Mouse (Mus musculus) thymus, postnatal 14 days (tissue): ENCODE results near the gene Pcdh20.

Experiments
- DNase-seq: peaks from one replicate; pipeline ENCODE4 v3.0.0; 2021

The Pcdh20 gene

DNA sequence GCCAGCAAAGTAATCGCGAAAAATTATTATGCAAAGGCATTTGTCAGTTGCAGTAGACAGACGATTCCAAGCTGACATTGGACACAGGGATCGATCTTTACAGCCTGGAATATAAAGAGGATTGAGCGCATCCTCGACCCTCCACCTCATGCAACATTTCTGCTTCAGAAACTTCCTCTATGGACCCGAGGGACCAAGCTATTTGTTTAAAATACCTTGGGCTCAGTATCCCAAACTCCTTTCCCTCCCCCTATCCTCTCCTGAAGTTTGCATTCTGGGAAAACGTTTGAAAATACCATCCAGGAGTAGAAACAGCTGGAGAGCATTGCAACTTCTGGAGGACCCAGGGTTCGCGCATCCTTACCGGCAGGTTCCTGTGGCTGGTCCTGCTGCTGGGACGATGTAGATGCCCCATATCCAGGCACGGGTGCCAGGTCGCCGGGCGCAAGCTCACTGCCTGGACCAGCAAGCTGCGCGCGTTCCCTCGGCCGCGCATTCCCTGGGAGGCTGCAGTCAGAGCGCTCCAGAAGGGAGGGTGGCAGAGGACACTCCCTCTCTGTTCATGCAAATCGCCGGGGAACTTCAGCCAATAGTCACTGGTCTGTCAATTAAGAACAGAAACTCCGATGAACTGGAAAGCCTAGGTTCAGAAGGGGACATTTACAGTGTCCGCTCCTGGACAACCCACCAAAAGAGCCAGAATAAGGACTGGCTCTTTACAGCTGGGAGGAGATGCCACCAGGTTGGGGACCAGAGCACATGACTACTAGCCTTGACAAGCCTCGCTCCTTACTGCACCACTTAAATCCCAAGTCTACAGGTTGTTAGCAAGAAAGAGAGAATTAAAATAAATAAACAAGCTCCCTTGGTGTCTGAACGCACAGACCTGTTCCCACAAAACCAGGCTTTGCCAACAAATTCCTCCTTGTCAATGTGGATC lies at the start of gene Pcdh20:
Pcdh20 (minus strand) TSS at position 902 of the 940 bp plus-strand sequence.
- no peak for DNase-seq

DNA sequence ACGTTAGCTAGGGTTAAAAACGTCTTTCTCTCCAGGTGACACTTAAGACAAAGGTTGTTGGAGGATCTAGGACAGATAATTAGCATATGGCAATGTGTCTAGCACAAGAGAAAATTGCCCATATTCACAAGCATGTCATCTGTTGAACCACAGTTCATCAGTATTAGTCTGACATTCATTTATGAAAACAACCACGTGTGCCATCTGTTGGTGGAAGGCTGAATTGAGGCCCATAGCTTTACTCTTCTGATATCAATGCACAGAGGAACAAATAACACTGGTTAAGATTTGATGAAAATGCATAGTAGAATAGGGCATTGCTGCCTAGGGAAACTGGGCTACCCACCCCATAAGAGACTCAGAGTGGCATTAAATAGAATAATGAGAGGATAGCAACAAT lies 8.7 kb upstream of the Pcdh20 start:
- no peak for DNase-seq

- no peak for DNase-seq
These were observed 1.2 kb downstream of the Pcdh20 start for GRCm38 (mm10) chr14:88469956-88470355.

- DNase-seq, result no peak
These were observed 1.8 kb downstream of the Pcdh20 start for GRCm38 (mm10) chr14:88469361-88469760.

- no peak for DNase-seq
These were observed 4.8 kb downstream of the Pcdh20 start for GRCm38 (mm10) chr14:88466416-88466815.

- no peak for DNase-seq
These were observed 6.8 kb downstream of the Pcdh20 start for GRCm38 (mm10) chr14:88464356-88464755.

DNA sequence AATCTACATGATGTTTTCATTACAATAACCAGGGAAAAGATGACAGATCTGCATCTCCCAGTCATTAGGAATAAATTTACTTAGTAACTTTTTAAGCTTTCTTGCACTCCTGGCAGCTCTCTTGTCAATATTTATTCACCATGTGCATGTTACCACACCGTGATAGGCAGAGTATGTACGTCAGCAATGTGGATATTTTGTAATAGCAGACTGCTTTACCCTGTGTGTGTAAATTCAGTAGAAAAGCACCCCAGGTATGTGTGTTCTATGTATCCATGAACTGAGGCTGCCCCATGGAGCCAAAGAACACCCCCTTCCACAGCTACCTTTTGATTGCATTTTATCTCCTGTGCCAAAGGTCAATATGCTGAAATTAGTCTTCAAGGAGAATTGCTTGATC lies 7.8 kb downstream of the Pcdh20 start:
- DNase-seq, result no peak

DNA sequence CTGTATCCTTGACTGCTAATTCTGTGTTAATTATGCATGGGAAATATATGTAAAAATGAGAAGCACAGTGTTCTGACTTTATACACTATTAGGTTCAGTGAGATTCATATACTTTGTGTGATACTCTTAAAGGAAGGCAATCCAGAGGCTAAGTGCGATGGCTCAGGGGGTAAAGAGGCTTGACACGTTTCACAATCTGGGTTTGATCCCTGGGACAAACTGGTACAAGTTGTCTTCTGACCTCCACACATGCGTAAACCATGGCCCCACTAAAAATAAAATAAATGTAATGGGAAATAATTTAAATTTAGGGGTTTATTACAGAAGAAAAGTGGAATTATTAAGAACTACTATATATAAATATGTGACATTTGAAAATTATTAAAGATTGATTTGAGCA lies 8.3 kb downstream of the Pcdh20 start:
- no peak for DNase-seq

DNA sequence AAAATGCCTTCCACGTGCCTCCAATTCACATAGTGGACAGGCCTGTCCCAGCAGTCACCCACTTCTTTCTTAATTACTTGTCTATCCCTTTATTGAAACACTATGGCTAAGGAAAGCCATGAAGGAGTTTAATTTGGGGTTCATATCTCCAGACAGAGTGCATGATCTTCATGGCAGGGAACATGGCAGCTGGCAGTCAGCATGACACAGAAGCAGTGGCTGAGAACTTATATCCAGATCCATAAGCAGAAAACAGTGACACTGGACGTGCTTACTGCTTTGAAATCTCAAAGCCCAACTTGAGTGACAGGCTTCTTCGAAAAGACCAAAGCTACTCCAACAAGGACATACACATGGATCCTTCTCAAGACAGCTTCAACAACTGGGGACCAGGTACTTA lies 10.5 kb downstream of the Pcdh20 start:
- DNase-seq, result no peak

GRCm38 (mm10) chr14:88443304-88443703 lies 27.9 kb downstream of the Pcdh20 start:
- DNase-seq, result no peak

DNA sequence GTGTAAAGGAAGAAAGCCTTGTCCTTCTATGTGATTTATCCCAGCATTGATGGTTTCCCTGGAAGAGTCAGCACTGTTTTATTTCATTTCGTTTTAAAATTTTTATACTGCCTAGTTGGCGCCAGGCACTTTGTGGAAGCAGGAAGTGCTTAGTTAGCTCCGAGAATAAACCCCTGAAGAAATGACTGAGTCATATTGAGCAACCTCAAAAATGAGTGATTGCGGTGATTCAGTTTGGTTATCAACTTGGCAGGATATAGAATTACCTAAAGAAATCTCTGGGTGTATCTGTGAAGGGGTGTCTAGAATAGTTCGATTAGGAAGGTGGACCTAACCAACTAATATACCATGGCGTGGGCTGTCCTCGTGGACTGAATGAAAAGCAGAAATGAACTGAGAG lies 41.8 kb downstream of the Pcdh20 start:
- DNase-seq, result no peak

- no peak for DNase-seq
These were observed 43.8 kb downstream of the Pcdh20 start for GRCm38 (mm10) chr14:88427370-88427769.
